Mouse (Mus musculus) layer of hippocampus, adult 6 months (tissue): ENCODE data around the gene Hspa12a. TPM values are rescaled to one million over a fixed set of nuclear protein-coding genes. Genes with fewer than 3 reads are reported as not detected.

Experiments used
- long read RNA-seq, 2 experiments: library from polyadenylated mRNA; unstranded; transcript quantifications; one replicate each; pipeline ENCODE4 v2.0.0; 2019 to 2020
- microRNA-seq: library from miRNA; unstranded; fragments of <30 nt; microRNA quantifications from one replicate; pipeline ENCODE4 v1.2.0, GENCODE M21; 2020
- polyA plus RNA-seq: library from polyadenylated mRNA; unstranded; fragments of <200 nt; fragmentation: Nextera tagmentation; gene quantifications from 2 replicates; pipeline ENCODE4 v1.2.3, GENCODE M21; 2021

Gene Hspa12a
- 35.5 and 42.7 TPM in 2 replicates for polyA plus RNA-seq
- long read RNA-seq, experiment 1, full-length matches to known transcripts: 15 of 99 reads
- long read RNA-seq, experiment 1, partial matches to known transcripts: 4 of 99 reads
- long read RNA-seq, experiment 1, other reads (novel, unspliced or antisense): 80 of 99 reads
- long read RNA-seq, experiment 2, full-length matches to known transcripts: 153 of 311 reads
- long read RNA-seq, experiment 2, partial matches to known transcripts: 16 of 311 reads
- long read RNA-seq, experiment 2, other reads (novel, unspliced or antisense): 142 of 311 reads

DNA sequence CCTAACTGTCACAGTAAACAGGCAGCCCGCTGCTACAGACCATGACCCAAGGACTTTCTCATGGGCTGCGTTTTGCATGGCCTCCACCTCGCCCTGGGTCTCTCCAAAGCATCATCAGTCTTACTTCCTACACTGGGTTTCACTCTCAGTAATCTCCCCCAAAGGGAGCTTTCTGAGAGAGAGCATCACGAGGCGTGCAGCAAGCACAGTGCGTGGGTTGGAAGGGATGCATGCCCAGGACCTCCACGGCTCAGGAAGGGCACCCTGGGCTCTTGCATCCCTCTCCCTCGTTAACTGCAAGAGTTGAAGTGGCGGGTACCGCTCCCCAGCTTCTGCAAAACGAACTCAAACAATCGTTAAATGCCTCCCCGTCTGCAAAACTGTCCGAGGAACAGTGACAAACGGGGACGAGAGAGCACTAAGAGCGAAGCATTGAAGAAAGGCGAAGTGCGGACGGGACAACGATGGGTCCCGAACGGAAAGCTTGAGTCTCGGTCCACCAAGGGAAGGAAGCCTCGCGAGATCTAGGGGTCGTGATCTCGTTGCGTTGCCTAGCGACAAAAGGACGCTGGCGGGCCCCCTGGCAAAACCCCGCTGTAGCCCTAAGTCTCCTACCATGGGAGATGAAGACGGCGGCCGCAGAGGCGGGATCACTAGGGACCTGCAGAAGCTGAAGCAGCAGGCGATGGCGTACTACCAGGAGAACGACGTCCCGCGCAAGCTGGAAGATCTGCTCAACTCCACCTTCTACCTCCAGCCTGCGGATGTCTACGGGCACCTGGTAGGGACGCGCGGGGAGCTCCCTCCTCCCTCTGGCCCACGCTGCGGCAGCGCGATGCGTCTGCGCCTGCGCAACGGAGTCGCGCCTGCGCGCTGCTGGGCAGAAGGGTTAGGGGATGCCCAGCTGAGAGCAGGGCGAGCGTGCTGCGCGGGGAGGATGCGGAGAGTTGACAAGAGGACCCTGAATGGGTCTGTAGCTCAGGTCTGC is at the start of gene Hspa12a, which contains the start of gene Eno4:
TSS of gene Hspa12a (minus strand) at position 814 of the 988 bp plus-strand sequence.
TSS of gene Eno4 (plus strand) at position 585 of the 988 bp plus-strand sequence.

DNA sequence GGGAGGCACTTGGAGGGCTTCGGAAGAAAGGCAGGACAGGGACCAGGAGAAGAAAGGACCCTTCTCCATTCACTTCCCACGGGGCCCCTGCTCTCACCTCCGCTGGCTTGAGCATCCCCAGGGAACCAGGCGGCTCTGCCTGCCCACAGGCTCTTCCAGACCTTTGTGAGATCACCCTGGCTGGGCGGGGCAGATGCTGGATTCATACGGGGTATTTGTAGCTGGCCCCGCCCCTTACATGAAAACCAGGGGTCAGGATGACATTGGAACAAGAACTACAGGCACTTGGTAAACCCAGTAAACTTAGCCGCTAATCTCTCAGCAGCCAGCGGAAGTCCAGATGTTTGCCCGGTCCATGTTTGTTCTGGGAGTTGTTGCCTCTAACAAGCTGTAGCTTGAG is 149.2 kb downstream of the Hspa12a start, which contains the start of gene 1700019N19Rik:
TSS of gene 1700019N19Rik (minus strand) at position 178 of the 400 bp plus-strand sequence.

DNA sequence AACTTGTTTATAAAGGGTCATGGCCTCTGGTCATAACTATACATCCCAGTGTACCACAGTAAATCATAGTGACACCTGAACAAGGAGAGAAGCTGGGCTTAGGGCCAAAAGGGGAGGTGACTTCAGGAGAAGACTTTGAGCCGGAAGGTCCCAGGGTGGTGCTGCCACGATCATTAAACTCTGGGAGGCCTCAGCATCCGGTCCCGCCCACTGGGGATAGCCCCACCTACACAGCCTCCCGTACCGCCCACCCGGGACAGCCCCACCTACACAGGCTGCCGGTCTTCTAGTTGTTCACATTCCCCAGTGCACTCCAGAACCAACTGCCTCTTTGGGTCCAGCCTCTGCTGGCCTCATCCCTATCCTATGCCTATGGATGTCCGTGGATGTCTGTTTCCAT is 184.0 kb downstream of the Hspa12a start, which contains the start of gene Pnliprp2:
TSS of gene Pnliprp2 (plus strand) at position 297 of the 400 bp plus-strand sequence.

Small RNAs within 50 kb of the gene (microRNA-seq; reads per million reads assigned to microRNA genes)
- gene Mir3086: 16.5 reads per million, percentile 39 among the genes with 10 or more reads in this experiment

Other genes with a start within 250 kb of the Hspa12a start
- gene Pnliprp1, start 214.8 kb downstream of the Hspa12a start, polyA plus RNA-seq: not detected in 2 replicates
- 0.11 TPM in 1 of 2 replicates, not detected in the other for gene Pnliprp2, start 183.9 kb downstream of the Hspa12a start, polyA plus RNA-seq
- gene 1700019N19Rik, start 149.2 kb downstream of the Hspa12a start, polyA plus RNA-seq: 0.20 and 0.24 TPM in 2 replicates
- 0.73 and 1.8 TPM in 2 replicates for gene Eno4, start 229 bp downstream of the Hspa12a start, polyA plus RNA-seq
- 2.8 and 2.9 TPM in 2 replicates for gene Shtn1, start 132.4 kb upstream of the Hspa12a start, polyA plus RNA-seq
- 0.14 TPM in 1 of 2 replicates, not detected in the other for gene Vax1, start 226.4 kb upstream of the Hspa12a start, polyA plus RNA-seq